Comparison of ENCODE assay signal across 23 mouse cellular contexts in genomic region chr14:50758416-50759085, GRCm38 (mm10). TPM values are rescaled to one million over a fixed set of nuclear protein-coding genes. Genes with fewer than 3 reads are reported as not detected.
DNase-seq lines count a peak whose midpoint lies in the region; ATAC-seq and TF ChIP-seq lines count a peak whose summit lies in the region.
"Had no signal": no experiment of that assay in that cellular context is flagged by ENCODE, and none has a peak within 500 bp of the region (broad histone marks: within the 10 kb centered on the region; RNA-seq: fewer than 3 reads in every experiment).

No protein-coding gene starts in this region.

- no peak overlapping the region for H3K4me2 ChIP-seq in forebrain, embryonic 14.5 days (ENCODE audit: low read length)
- no peak overlapping the region for H3K4me2 ChIP-seq in forebrain, embryonic 11.5 days (ENCODE audit: low read depth, low read length, severe bottlenecking)
- H3K4me2 ChIP-seq: heart, embryonic 15.5 days; limb, embryonic 12.5 days; midbrain, embryonic 13.5 days had no signal

- intact Hi-C loops in left cerebral cortex, postnatal 4 days (cut with DNase I): no loop called here
- intact Hi-C loops in left cerebral cortex, postnatal 36 days (cut with DNase I): no loop called here

- ATAC-seq in forebrain, embryonic 14.5 days: peak; percentile 70; the same call in 1 of the 2 replicates
- ATAC-seq in forebrain, embryonic 11.5 days (replicated peaks; ENCODE audit: low FRiP score): no peak
- ATAC-seq: activated CD4-positive, CD25-positive, alpha-beta regulatory T cell, adult 4 months; intestine, embryonic 16.5 days; midbrain, embryonic 13.5 days had no signal

- H3K4me3 ChIP-seq in forebrain, embryonic 14.5 days (ENCODE audit: low read depth, low read length): no peak overlapping the region
- no peak overlapping the region for H3K4me3 ChIP-seq in forebrain, embryonic 11.5 days (ENCODE audit: low read depth, low read length)
- H3K4me3 ChIP-seq: erythroblast, embryonic 14.5 days; heart, embryonic 15.5 days; limb, embryonic 12.5 days; midbrain, embryonic 13.5 days had no signal

- 48% methylated on average over 5 of the region's 5 CpGs for WGBS in forebrain, embryonic 14.5 days
- 77% methylated on average over 5 of the region's 5 CpGs for WGBS in forebrain, embryonic 11.5 days

- TF ChIP-seq CTCF in brain, embryonic 14.5 days (IDR thresholded peaks at IDR 0.05; ENCODE audit: borderline replicate concordance, extremely low read depth, insufficient read depth, insufficient read length): no peak

- H3K27ac ChIP-seq in forebrain, embryonic 14.5 days (ENCODE audit: low read depth, low read length): no peak overlapping the region
- H3K27ac ChIP-seq in forebrain, embryonic 11.5 days (ENCODE audit: low read depth, low read length): no peak overlapping the region
- H3K27ac ChIP-seq: heart, embryonic 15.5 days; limb, embryonic 12.5 days; midbrain, embryonic 13.5 days had no signal

- peak; percentile 42 for DNase-seq in forebrain, embryonic 14.5 days (ENCODE audit: low spot score)
- DNase-seq in forebrain, embryonic 11.5 days (ENCODE audit: low spot score): no peak
- DNase-seq in left cerebral cortex, adult 18-20 months (ENCODE audit: low spot score in 2 of 2): peak; percentile 21 to 22
- DNase-seq in left cerebral cortex, postnatal 4 days: no peak
- peak; percentile 77 for DNase-seq in brain, embryonic 14.5 days (ENCODE audit: low read depth)
- DNase-seq in left cerebral cortex, postnatal 36 days (ENCODE audit: low spot score in 2 of 2): peak; percentile 15 to 21
- no peak for DNase-seq in urinary bladder, postnatal 25 days (ENCODE audit: low spot score)
- no peak for DNase-seq in urinary bladder, postnatal 36 days (ENCODE audit: low spot score in 2 of 2)
- DNase-seq: adrenal gland, postnatal 36 days; cerebellum, postnatal 14 days; heart, adult 18-20 months; kidney, postnatal 10 days; lung, postnatal 36 days had no signal

- H3K9ac ChIP-seq in forebrain, embryonic 14.5 days (ENCODE audit: low read length): no peak overlapping the region
- no peak overlapping the region for H3K9ac ChIP-seq in forebrain, embryonic 11.5 days (ENCODE audit: low read length)
- H3K9ac ChIP-seq: heart, embryonic 15.5 days; limb, embryonic 12.5 days; midbrain, embryonic 13.5 days had no signal

- no peaks in the 10 kb centered on the region for H3K27me3 ChIP-seq in forebrain, embryonic 14.5 days (replicated peaks; ENCODE audit: control insufficient read depth, insufficient read depth, low read length)
- no peaks in the 10 kb centered on the region for H3K27me3 ChIP-seq in forebrain, embryonic 11.5 days (ENCODE audit: control insufficient read depth, insufficient read depth, low read length)
- H3K27me3 ChIP-seq: heart, embryonic 15.5 days; limb, embryonic 12.5 days; midbrain, embryonic 13.5 days had no signal

- peaks cover 2% of the 10 kb centered on the region; the same call in 1 of the 2 replicates for H3K4me1 ChIP-seq in forebrain, embryonic 14.5 days (ENCODE audit: control insufficient read depth, insufficient read depth, low read length)
- H3K4me1 ChIP-seq in forebrain, embryonic 11.5 days (replicated peaks; ENCODE audit: control insufficient read depth, insufficient read depth, low read length): no peaks in the 10 kb centered on the region
- H3K4me1 ChIP-seq: heart, embryonic 15.5 days; limb, embryonic 12.5 days; midbrain, embryonic 13.5 days had no signal

- peaks cover 5% of the 10 kb centered on the region; the same call in 1 of the 2 replicates for H3K36me3 ChIP-seq in forebrain, embryonic 14.5 days (ENCODE audit: control insufficient read depth, insufficient read depth, low read length)
- H3K36me3 ChIP-seq in forebrain, embryonic 11.5 days (ENCODE audit: control insufficient read depth, insufficient read depth, low read length): no peaks in the 10 kb centered on the region

- no peak for TF ChIP-seq POLR2A in brain, embryonic 14.5 days (IDR thresholded peaks at IDR 0.05; ENCODE audit: borderline replicate concordance, extremely low read depth, insufficient read depth, insufficient read length, poor library complexity, severe bottlenecking)

- no peaks in the 10 kb centered on the region for H3K9me3 ChIP-seq in forebrain, embryonic 14.5 days (replicated peaks; ENCODE audit: control insufficient read depth, low read length)
- no peaks in the 10 kb centered on the region for H3K9me3 ChIP-seq in forebrain, embryonic 11.5 days (ENCODE audit: control insufficient read depth, low read length)
- H3K9me3 ChIP-seq: heart, embryonic 15.5 days; limb, embryonic 12.5 days; midbrain, embryonic 13.5 days had no signal

RNA-seq across cellular contexts. Expression of gene Olfr749, which starts 13.7 kb away (rescaled TPM):
- not detected in 2 replicates for polyA plus RNA-seq in forebrain, embryonic 14.5 days (2014; fragmentation: Nextera tagmentation; extraction: Ambion mirVana)
- not detected in 2 replicates for polyA plus RNA-seq in forebrain, embryonic 11.5 days (2014; fragmentation: Nextera tagmentation; extraction: Ambion mirVana)
- total RNA-seq in left cerebral cortex, adult 18-20 months (2021): not detected
- total RNA-seq in left cerebral cortex, postnatal 4 days (2021): not detected
- polyA plus RNA-seq in brain, embryonic 14.5 days (2012; rRNA removed): not detected in 2 replicates
- total RNA-seq in left cerebral cortex, postnatal 36 days (2021): not detected
- total RNA-seq: adrenal gland, postnatal 36 days; heart, adult 18-20 months had no signal
- polyA plus RNA-seq: activated CD4-positive, CD25-positive, alpha-beta regulatory T cell, adult 4 months; heart, embryonic 15.5 days; hindbrain, embryonic 11.5 days; intestine, embryonic 16.5 days; limb, embryonic 12.5 days; liver, embryonic 16.5 days; midbrain, embryonic 13.5 days; stomach, embryonic 14.5 days; thymus, postnatal 0 days had no signal

RNA-seq across cellular contexts. Expression of gene Ttc5, which starts 26.8 kb away (rescaled TPM):
- polyA plus RNA-seq in forebrain, embryonic 14.5 days (2014; fragmentation: Nextera tagmentation; extraction: Ambion mirVana): 152 and 161 TPM in 2 replicates
- 101 and 109 TPM in 2 replicates for polyA plus RNA-seq in forebrain, embryonic 11.5 days (2014; fragmentation: Nextera tagmentation; extraction: Ambion mirVana)
- total RNA-seq in left cerebral cortex, adult 18-20 months (2021): 10 to 100 TPM; 53.4 to 55.6 TPM
- 10 to 100 TPM; 79.6 to 89.0 TPM for total RNA-seq in left cerebral cortex, postnatal 4 days (2021)
- polyA plus RNA-seq in brain, embryonic 14.5 days (2012; rRNA removed): 103 and 110 TPM in 2 replicates
- total RNA-seq in left cerebral cortex, postnatal 36 days (2021): 10 to 100 TPM; 55.2 to 67.9 TPM

RNA-seq across cellular contexts. Expression of gene Ccnb1ip1, which starts 49.0 kb away (rescaled TPM):
- polyA plus RNA-seq in forebrain, embryonic 14.5 days (2014; fragmentation: Nextera tagmentation; extraction: Ambion mirVana): 0.11 TPM in 1 of 2 replicates, not detected in the other
- polyA plus RNA-seq in forebrain, embryonic 11.5 days (2014; fragmentation: Nextera tagmentation; extraction: Ambion mirVana): not detected in 2 replicates
- total RNA-seq in left cerebral cortex, adult 18-20 months (2021): not detected
- under 1 TPM in 1 of 2 experiments, not detected in 1; 0.58 TPM for total RNA-seq in left cerebral cortex, postnatal 4 days (2021)
- 0.13 TPM in 1 of 2 replicates, not detected in the other for polyA plus RNA-seq in brain, embryonic 14.5 days (2012; rRNA removed)
- not detected for total RNA-seq in left cerebral cortex, postnatal 36 days (2021)
- total RNA-seq: adrenal gland, postnatal 36 days; heart, adult 18-20 months had no signal
- polyA plus RNA-seq: activated CD4-positive, CD25-positive, alpha-beta regulatory T cell, adult 4 months; heart, embryonic 15.5 days; hindbrain, embryonic 11.5 days; intestine, embryonic 16.5 days; limb, embryonic 12.5 days; liver, embryonic 16.5 days; stomach, embryonic 14.5 days; thymus, postnatal 0 days had no signal

RNA-seq across cellular contexts. Expression of gene Parp2, which starts 49.1 kb away (rescaled TPM):
- 58.7 and 60.9 TPM in 2 replicates for polyA plus RNA-seq in forebrain, embryonic 14.5 days (2014; fragmentation: Nextera tagmentation; extraction: Ambion mirVana)
- 73.9 and 87.7 TPM in 2 replicates for polyA plus RNA-seq in forebrain, embryonic 11.5 days (2014; fragmentation: Nextera tagmentation; extraction: Ambion mirVana)
- total RNA-seq in left cerebral cortex, adult 18-20 months (2021): 10 to 100 TPM; 27.0 to 27.8 TPM
- 10 to 100 TPM; 33.5 to 35.3 TPM for total RNA-seq in left cerebral cortex, postnatal 4 days (2021)
- 59.7 and 63.2 TPM in 2 replicates for polyA plus RNA-seq in brain, embryonic 14.5 days (2012; rRNA removed)
- total RNA-seq in left cerebral cortex, postnatal 36 days (2021): 10 to 100 TPM; 24.0 to 28.7 TPM

RNA-seq across cellular contexts. Expression of gene Olfr748, which starts 51.4 kb away (rescaled TPM):
- not detected in 2 replicates for polyA plus RNA-seq in forebrain, embryonic 14.5 days (2014; fragmentation: Nextera tagmentation; extraction: Ambion mirVana)
- polyA plus RNA-seq in forebrain, embryonic 11.5 days (2014; fragmentation: Nextera tagmentation; extraction: Ambion mirVana): not detected in 2 replicates
- total RNA-seq in left cerebral cortex, adult 18-20 months (2021): not detected
- not detected for total RNA-seq in left cerebral cortex, postnatal 4 days (2021)
- not detected in 2 replicates for polyA plus RNA-seq in brain, embryonic 14.5 days (2012; rRNA removed)
- not detected for total RNA-seq in left cerebral cortex, postnatal 36 days (2021)
- total RNA-seq: adrenal gland, postnatal 36 days; heart, adult 18-20 months had no signal
- polyA plus RNA-seq: erythroblast, embryonic 14.5 days; heart, embryonic 15.5 days; hindbrain, embryonic 11.5 days; intestine, embryonic 16.5 days; limb, embryonic 12.5 days; liver, embryonic 16.5 days; midbrain, embryonic 13.5 days; stomach, embryonic 14.5 days; thymus, postnatal 0 days had no signal

Comparison
In these comparisons a context has a peak if more than half of its experiments do, and no peak if none do; other contexts are left out.
1. DNase-seq: peak in forebrain, embryonic 14.5 days (single experiment), left cerebral cortex, adult 18-20 months (2 of 2), brain, embryonic 14.5 days (single experiment) and left cerebral cortex, postnatal 36 days (2 of 2); none in forebrain, embryonic 11.5 days (single experiment), left cerebral cortex, postnatal 4 days (single experiment), urinary bladder, postnatal 25 days (single experiment) and urinary bladder, postnatal 36 days (0 of 2).